Mouse (Mus musculus) bone marrow, adult 2 months (tissue): ENCODE data around the gene Cep83. TPM values are rescaled to one million over a fixed set of nuclear protein-coding genes. Genes with fewer than 3 reads are reported as not detected.

Source experiments
- H3K27ac ChIP-seq: fragments of 200-500 bp; 2 replicates; pipeline ENCODE4 v1.5.1; 2012; ENCODE audit warnings: low read depth, mild to moderate bottlenecking, control low read depth, inconsistent platforms, low read length; ENCODE audit not compliant: control insufficient read depth, poor library complexity, insufficient read depth
- H3K4me1 ChIP-seq: fragments of 200-500 bp; 2 replicates; pipeline ENCODE4 v1.6.1; 2011; ENCODE audit warnings: low read length; ENCODE audit not compliant: control insufficient read depth, insufficient read depth
- H3K4me3 ChIP-seq: fragments of 200-500 bp; replicated peaks from 2 replicates; pipeline ENCODE3; 2011; ENCODE audit warnings: mild to moderate bottlenecking, low read depth, low read length, control low read depth; ENCODE audit not compliant: control insufficient read depth
- CTCF ChIP-seq: fragments of 200-500 bp; IDR thresholded peaks from 2 replicates; pipeline ENCODE4 v1.5.1; 2011; ENCODE audit warnings: low read length, control low read depth; ENCODE audit not compliant: control insufficient read depth, insufficient read depth
- POLR2A ChIP-seq: fragments of 200-500 bp; IDR thresholded peaks from 2 replicates; pipeline ENCODE4 v1.6.1; 2011; ENCODE audit warnings: low read depth, mild to moderate bottlenecking, control low read depth, low read length, borderline replicate concordance; ENCODE audit not compliant: control insufficient read depth
- WGBS: fragments of 180-500 bp; shearing (Covaris S2); methylation state at CpG from one replicate; pipeline ENCODE4 v1.1.7; 2018; 5-methylcytosine and 5-hydroxymethylcytosine counted together
- polyA plus RNA-seq: library from polyadenylated mRNA; stranded (reverse); fragments of >200 nt; gene quantifications from 2 replicates; pipeline ENCODE4 v1.2.4, GENCODE M21; 2011; ENCODE audit warnings: low replicate concordance; ENCODE audit not compliant: missing spikeins, insufficient read depth, insufficient read length

Cep83 gene
- polyA plus RNA-seq, 1 experiment, result 15.5 TPM

DNA sequence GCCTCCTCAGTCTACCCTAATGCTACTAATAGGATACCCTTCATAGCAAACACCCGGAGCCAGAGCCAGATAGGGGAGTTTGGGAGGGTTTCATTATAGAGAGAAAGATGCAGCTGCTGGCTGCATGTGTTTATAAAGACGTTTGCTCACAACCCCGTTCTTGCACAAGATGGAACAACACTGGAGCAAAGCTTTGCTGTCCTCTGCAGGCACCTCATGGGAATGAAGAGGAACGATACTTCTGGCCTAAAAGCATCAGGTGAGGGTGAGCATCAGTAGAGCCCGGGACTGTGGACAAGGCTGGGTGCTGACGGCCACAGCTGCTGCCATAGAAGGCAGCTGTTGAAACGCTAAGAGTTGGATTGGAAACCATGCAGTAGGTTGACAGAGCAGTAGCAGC is 118.9 kb downstream of the Cep83 start:
- Histone ChIP-seq H3K27ac (no peak overlapping the region), H3K4me1 (peaks cover 2% of the 10 kb centered on the region; the same call in 1 of the 2 replicates), H3K4me3 (no peak overlapping the region)
- 81% methylated on average over 7 of the region's 7 CpGs for WGBS
- no peak for TF ChIP-seq POLR2A
- TF ChIP-seq CTCF, result no peak

- H3K4me1 ChIP-seq, result peaks cover 4% of the 10 kb centered on the region; the same call in 1 of the 2 replicates
- WGBS, result 51% methylated on average over 6 of the region's 6 CpGs
- H3K27ac ChIP-seq, result no peak overlapping the region
- TF ChIP-seq CTCF (no peak), POLR2A (no peak)
- no peak overlapping the region for H3K4me3 ChIP-seq
These were observed 119.8 kb downstream of the Cep83 start for GRCm38 (mm10) chr10:94808275-94808674.

DNA sequence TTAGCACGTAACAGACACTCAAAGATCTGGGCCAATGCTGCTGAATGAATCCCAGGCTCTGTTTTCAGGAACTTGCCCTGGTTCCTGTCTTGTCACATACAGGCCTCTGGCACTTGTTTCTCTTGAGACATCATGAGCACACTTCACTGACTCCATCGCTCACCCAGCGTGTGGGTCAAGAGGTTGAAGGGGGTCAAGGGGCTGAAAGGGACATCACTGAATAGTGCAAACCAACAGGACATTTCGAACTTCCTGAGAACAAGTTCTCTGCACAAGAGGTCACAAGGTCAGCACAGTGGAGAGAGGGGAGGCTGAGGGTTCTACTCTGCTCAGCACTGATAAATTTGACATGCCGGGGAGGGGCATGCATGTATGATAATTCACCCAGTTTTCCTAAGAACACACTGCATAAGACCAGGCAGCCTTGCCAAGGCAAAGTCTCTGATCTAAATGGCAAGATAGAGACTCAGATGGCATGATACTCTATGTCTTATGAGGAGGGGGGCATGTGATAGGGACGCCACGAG is 121.6 kb downstream of the Cep83 start:
- H3K4me1 ChIP-seq, result peaks cover 4% of the 10 kb centered on the region; the same call in 1 of the 2 replicates
- no peak for TF ChIP-seq CTCF
- TF ChIP-seq POLR2A, result no peak
- H3K4me3 ChIP-seq, result no peak overlapping the region
- no peak overlapping the region for H3K27ac ChIP-seq
- 68% methylated on average over 7 of the region's 7 CpGs for WGBS

DNA sequence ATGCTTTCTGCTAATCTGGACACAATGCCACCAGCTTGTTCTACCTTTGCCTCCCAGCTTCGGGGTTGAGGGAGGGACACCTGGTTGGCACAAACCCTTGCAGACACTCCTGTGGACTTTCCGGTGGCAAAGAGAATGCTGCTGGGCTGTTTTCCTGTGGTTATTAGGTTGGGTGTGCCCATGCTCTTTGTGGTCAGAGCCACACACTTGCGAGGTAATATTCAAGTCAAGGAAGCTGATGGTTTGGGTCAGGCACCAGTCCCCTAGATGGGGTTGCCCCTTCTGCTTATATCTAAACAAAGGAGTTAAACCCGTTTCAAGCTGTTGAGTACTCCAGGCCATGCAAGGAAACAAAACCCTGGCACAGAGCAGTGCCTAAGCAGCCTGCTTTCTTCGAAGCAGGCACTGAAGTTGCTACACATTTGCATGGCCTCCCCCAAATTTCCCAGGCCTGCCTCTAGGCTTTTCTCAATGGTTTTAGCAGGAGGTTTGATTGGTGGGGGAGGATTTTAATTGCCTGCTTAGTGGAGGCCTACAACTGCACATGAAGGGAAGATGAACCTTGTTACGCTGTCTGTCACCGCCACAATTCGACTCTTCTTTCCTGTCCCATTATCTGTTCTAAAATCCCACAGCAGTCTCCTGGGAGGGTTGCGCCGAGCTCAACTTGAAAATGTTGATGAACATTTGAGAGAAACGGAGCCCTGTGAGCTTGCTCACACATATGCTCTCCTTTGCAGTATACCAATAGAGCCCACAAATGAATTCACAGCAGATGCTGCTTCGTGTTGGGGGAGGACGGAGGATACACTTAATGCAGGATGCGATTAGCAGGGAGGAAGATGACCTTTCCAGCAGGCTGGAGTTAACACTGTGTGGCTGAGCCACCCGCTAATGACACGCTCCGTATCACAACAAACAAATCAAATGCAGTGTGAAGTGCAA is 123.7 kb downstream of the Cep83 start:
- peaks cover 4% of the 10 kb centered on the region; the same call in 1 of the 2 replicates for H3K4me1 ChIP-seq
- no peak overlapping the region for H3K27ac ChIP-seq
- TF ChIP-seq POLR2A (no peak), CTCF (no peak)
- no peak overlapping the region for H3K4me3 ChIP-seq
- 60% methylated on average over 17 of the region's 17 CpGs for WGBS

- WGBS, result 76% methylated on average over 3 of the region's 3 CpGs
- no peak overlapping the region for H3K4me3 ChIP-seq
- H3K27ac ChIP-seq, result no peak overlapping the region
- H3K4me1 ChIP-seq, result no peaks in the 10 kb centered on the region
- TF ChIP-seq POLR2A, result no peak
- no peak for TF ChIP-seq CTCF
These were observed 129.7 kb downstream of the Cep83 start for GRCm38 (mm10) chr10:94818127-94818526.

DNA sequence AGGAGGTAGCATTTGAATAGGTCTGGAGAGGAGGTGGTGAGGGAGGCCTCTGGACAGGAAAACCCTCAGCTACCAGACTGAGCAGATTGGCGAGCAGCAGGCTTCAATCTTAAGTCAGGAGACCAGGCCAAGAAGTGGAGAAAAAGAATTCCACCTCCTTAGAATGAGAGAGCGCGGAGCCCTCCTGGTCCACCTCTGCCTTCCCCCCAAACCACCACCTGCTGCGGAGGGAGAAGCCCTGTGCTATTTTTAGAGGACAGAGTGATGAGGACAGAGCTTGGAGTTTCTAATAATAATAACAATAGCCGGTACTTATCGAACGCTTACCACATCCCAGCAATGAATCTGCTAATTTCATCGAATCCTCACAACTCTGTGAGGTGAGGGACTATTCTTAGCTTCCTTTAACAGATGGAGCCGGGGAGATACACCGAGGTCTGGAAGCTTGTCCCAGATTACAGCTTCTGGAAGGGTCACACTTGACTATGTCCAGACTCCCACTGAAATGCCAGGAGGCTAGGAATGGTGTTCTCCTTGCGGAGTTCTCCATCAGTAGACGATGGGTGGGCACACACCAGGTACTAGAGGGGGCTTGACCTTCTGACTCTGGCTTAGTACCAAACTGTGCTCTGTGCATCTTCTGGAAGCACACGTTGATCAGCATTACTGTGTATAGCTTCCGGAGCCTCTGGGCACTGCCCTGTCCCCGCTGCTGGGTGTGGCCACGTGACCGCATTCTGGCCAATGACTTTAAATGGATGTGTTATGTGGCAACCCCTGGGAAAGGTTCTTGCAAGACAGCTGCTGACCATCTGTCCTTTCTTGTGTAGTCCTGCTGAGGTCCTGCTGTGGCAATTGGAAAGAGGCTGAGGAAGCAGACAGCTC is 130.6 kb downstream of the Cep83 start:
- H3K4me3 ChIP-seq, result no peak overlapping the region
- TF ChIP-seq CTCF, result no peak
- TF ChIP-seq POLR2A, result no peak
- no peaks in the 10 kb centered on the region for H3K4me1 ChIP-seq
- WGBS, result 90% methylated on average over 17 of the region's 17 CpGs
- H3K27ac ChIP-seq, result no peak overlapping the region

DNA sequence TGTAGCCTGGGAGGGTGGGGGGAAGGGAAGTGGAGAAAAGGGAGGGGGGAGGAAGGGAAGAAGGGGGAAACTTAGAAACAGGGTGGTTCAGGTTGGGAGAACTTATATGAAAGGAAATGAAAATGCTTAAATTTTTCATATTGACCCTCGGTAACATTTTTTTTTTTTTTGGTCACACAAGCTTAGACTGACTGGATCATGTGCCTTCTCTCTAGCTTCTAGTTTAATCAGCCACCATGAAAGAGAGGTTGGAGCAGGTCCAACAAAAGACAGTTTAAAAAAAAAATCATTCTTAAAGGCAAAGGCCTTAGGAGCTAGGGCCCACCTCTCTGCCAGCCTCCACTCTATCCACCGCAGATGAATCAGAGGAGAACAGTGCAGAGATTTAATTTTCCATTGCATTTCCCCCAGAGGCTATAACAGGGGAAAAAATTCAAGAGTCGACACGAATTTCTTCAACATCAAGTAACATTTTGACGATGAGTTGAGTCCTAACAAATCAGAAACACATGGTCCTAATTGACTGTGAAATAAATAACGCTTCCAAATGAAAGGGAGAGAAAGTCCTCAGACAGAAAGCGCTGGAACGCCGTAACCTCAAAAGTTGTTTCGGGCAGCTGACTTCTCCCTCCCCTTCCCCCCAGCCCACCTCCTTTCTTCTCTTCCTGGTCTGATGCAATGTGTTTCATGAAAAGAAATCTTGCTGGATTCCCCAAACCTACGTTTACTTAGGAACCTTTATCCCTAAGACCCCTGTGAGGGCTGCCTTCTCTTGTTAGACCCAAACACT is 135.7 kb downstream of the Cep83 start:
- WGBS, result 64% methylated on average over 11 of the region's 11 CpGs

More for the DNA sequence above, 135.7 kb downstream of the Cep83 start:
- no peak overlapping the region for H3K4me3 ChIP-seq
- H3K4me1 ChIP-seq, result peaks cover 1% of the 10 kb centered on the region
- no peak for TF ChIP-seq POLR2A
- no peak for TF ChIP-seq CTCF
- no peak overlapping the region for H3K27ac ChIP-seq
